Mouse (Mus musculus) WW6 (cell line): ENCODE measurements around the gene Bms1.

Experiments
- DNase-seq: peaks from one replicate; pipeline ENCODE4 v3.0.0-alpha.2; 2013; ENCODE audit warnings: low read depth, low spot score

The Bms1 gene

GRCm38 (mm10) chr6:118419050-118419920 lies at the start of gene Bms1:
Gene Bms1, minus strand, starts transcription at chr6:118419474.
- peak; percentile 98 for DNase-seq

GRCm38 (mm10) chr6:118462069-118462705 lies 42.9 kb upstream of the Bms1 start:
- no peak for DNase-seq

GRCm38 (mm10) chr6:118457726-118458125 lies 38.5 kb upstream of the Bms1 start:
- DNase-seq = no peak

GRCm38 (mm10) chr6:118455042-118455631 lies 35.9 kb upstream of the Bms1 start, which contains the start of gene Zfp248:
Gene Zfp248, minus strand, starts transcription at chr6:118455528.
- peak; percentile 67 for DNase-seq

- no peak for DNase-seq
Observed at GRCm38 (mm10) chr6:118454452-118454851, 35.2 kb upstream of the Bms1 start.

GRCm38 (mm10) chr6:118431502-118431901 lies 12.2 kb upstream of the Bms1 start:
- no peak for DNase-seq

- no peak for DNase-seq
Observed at GRCm38 (mm10) chr6:118426666-118427065, 7.4 kb upstream of the Bms1 start.

- DNase-seq = no peak
Observed at GRCm38 (mm10) chr6:118410428-118410827, 8.8 kb downstream of the Bms1 start.

DNA sequence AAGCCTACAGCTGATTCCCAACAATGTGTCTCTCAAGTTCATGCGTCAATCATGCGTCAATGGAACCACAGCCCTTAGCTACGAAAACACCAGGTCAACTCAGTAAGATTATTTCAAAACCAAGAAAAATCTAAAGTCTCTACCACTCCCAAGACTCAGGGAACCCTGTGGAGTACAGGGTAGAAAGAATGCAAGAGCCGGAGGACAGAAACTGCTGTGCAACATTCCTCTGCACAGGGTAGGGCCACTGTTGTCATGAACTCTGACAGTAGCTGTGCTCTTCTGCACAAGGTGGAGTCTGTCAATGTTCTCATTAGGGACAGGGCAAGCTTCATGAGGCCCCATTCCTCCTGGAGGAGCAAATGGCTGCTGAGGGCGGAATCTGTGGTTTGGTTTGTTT lies 10.8 kb downstream of the Bms1 start:
- DNase-seq = no peak

DNA sequence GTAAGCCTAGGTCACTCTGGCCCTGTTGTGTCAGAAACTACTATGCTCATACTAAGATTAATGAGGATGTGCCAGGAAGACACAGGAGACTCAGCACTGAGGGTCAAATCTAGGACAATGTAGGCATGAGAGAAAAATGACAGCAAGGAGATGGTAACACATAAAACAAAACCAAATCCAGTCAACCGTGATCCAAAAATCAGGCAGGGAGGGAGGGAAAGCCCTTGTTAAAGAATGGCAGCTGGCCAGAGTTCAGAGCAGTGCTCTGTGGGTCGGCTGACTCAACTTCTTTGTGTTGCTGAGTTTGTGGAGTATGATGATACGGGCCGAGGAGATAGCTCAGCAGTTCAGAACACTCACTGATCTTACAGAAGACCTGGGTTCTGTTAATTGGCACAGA lies 12.9 kb downstream of the Bms1 start:
- DNase-seq = no peak

GRCm38 (mm10) chr6:118390746-118391145 lies 28.5 kb downstream of the Bms1 start:
- DNase-seq = no peak

- no peak for DNase-seq
Observed at GRCm38 (mm10) chr6:118385962-118386361, 33.3 kb downstream of the Bms1 start.

DNA sequence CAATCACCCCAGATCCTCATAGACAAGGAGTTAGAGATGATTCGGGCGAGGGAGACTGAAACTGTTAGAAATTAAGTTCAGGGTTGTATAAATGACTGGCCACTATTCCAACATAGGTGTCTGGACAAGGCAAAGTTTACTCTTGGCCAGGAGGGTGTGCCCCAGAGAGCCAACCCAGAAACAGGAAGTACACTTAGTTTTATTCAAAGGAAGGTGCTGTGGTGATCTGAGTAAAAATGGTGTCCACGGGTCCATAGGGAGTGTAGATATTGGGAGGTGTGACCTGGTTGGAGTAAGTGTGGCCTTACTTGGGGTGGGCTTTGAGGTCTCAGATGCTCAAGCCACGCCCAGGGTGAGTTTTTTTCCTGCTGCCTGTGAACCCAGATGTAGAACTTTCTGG lies 38.0 kb downstream of the Bms1 start:
- DNase-seq = no peak

- DNase-seq = no peak
Observed at GRCm38 (mm10) chr6:118380630-118381029, 38.6 kb downstream of the Bms1 start.

GRCm38 (mm10) chr6:118379451-118380167 lies 39.7 kb downstream of the Bms1 start:
- peak; percentile 62 for DNase-seq

DNA sequence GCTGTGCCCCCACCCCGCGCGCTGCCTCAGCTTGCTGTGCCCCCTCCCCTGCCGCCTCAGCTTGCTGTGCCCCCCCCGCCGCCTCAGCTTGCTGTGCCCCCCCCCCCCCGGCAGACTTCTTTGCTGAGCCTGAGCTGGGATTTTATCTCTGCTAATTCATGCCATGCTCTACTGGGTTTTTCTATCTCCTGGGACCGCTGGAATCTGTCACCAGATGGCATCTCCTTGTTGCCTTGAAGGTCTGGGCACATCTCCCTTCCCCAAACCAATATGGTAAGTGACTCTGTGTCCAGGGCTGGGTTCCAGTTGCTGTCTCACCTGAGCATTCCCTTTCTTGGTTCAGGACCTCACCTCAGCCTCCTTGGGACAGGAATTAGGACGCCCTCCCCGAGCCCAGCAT lies 41.7 kb downstream of the Bms1 start:
- DNase-seq = no peak

DNA sequence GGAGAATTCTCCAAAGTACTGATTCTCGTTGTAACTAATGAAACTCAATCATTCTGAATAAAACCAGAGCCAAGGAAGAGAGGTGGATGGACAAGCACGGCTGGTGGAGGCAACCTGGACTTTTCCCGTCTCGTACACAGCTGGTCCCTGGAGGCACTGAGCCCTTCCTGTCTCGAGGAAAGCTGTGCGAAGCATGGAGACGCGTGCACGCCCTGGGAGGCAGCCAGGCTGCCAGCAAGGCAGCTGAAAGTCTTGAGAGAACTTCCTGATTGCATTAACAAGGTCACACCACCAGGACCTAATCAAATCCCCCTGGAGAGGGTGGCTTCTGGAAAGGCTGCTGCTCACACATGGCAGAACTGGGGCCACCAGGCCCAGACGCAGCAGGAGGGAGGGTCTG lies 43.3 kb downstream of the Bms1 start:
- DNase-seq = no peak

GRCm38 (mm10) chr6:118375457-118375856 lies 43.8 kb downstream of the Bms1 start:
- DNase-seq = no peak

GRCm38 (mm10) chr6:118375026-118375425 lies 44.2 kb downstream of the Bms1 start:
- no peak for DNase-seq

DNA sequence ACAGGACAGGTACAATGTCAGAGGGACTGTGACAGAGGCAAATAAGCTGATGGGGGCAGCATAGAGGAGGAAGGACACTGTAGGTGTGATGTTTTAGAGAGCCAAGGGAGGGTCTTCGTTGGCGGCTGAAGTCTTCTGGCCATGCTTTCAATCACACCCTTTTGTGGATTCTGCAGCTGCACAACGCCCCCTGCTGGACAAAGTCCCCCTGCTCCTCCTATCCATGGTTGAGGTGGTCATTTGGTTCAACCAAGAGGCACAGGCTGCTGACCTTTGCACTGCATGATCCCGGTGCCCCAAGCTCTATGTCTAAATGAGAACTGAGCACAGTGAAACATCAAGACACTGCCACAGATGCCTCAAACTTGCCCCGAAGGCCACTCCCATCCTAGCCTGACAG lies 46.0 kb downstream of the Bms1 start:
- DNase-seq = peak; percentile 33

DNA sequence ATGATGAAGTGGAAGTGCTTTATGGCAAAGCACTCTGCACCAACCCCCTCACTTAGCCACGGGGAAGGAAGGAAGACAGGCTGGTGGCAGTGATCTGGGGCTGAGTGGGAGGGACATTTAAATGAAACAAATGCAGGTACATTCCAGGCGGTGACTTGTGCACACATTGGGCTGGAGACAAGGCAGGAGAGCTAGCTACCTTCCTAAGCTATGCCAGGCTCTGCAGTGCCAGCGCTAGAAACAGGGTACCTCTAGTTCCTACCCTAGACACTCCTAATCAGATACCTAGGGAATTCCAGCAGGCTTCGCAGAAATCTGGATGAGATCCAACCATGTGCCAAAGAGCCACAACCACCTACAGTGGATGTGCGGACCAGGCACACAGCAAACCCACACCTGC lies 46.5 kb downstream of the Bms1 start:
- no peak for DNase-seq

- no peak for DNase-seq
Observed at GRCm38 (mm10) chr6:118367502-118367901, 51.8 kb downstream of the Bms1 start.
